33 mouse cellular contexts compared by ENCODE assay signal in genomic region chr1:191921701-191922100, GRCm38 (mm10). TPM values are rescaled to one million over a fixed set of nuclear protein-coding genes. Genes with fewer than 3 reads are reported as not detected.
"Had no signal": no experiment of that assay in that cellular context is flagged by ENCODE, and none has a peak within 500 bp of the region (broad histone marks: within the 10 kb centered on the region; RNA-seq: fewer than 3 reads in every experiment).

No protein-coding gene starts in this region.

- H3K4me1 ChIP-seq: forebrain, embryonic 12.5 days; forebrain, embryonic 13.5 days; forebrain, embryonic 15.5 days had no signal

- H3K27ac ChIP-seq: embryonic facial prominence, embryonic 10.5 days; embryonic facial prominence, embryonic 12.5 days; embryonic facial prominence, embryonic 13.5 days; embryonic facial prominence, embryonic 15.5 days; forebrain, embryonic 10.5 days; forebrain, embryonic 12.5 days; forebrain, embryonic 13.5 days; forebrain, embryonic 15.5 days; gastrocnemius, adult 2 months; heart, adult 2 months had no signal

- DNase-seq: cerebellum, adult 2 months; cerebellum, adult 8-10 months; cerebellum, adult 9-10 months; cerebellum, adult 9-11 months; cerebellum, postnatal 10 days; cerebellum, postnatal 14 days; cerebellum, postnatal 25 days; cerebellum, postnatal 36 days; embryo, embryonic 11 days; forebrain, postnatal 0 days; gastrocnemius, postnatal 10 days; gastrocnemius, postnatal 14 days; gastrocnemius, postnatal 25 days; gastrocnemius, postnatal 36 days; heart, adult 18-20 months; heart, adult 2 months had no signal

- H3K9me3 ChIP-seq: embryonic facial prominence, embryonic 12.5 days; embryonic facial prominence, embryonic 15.5 days; forebrain, embryonic 12.5 days; forebrain, embryonic 15.5 days had no signal

- H3K4me3 ChIP-seq: embryonic facial prominence, embryonic 10.5 days; embryonic facial prominence, embryonic 12.5 days; embryonic facial prominence, embryonic 13.5 days; embryonic facial prominence, embryonic 15.5 days; erythroblast, embryonic 14.5 days; forebrain, embryonic 10.5 days; forebrain, embryonic 12.5 days; forebrain, embryonic 13.5 days; forebrain, embryonic 15.5 days; gastrocnemius, adult 2 months; heart, adult 2 months had no signal

- H3K36me3 ChIP-seq: embryonic facial prominence, embryonic 10.5 days; embryonic facial prominence, embryonic 12.5 days; embryonic facial prominence, embryonic 13.5 days; embryonic facial prominence, embryonic 15.5 days; forebrain, embryonic 10.5 days; forebrain, embryonic 12.5 days; forebrain, embryonic 15.5 days had no signal

- H3K9ac ChIP-seq: embryonic facial prominence, embryonic 12.5 days; embryonic facial prominence, embryonic 13.5 days; embryonic facial prominence, embryonic 15.5 days; forebrain, embryonic 12.5 days; forebrain, embryonic 13.5 days; forebrain, embryonic 15.5 days; forebrain, postnatal 0 days had no signal

- ATAC-seq: forebrain, embryonic 13.5 days; forebrain, embryonic 14.5 days; forebrain, embryonic 15.5 days; forebrain, embryonic 16.5 days; forebrain, postnatal 0 days had no signal

- H3K4me2 ChIP-seq: embryonic facial prominence, embryonic 12.5 days; embryonic facial prominence, embryonic 13.5 days; embryonic facial prominence, embryonic 15.5 days; forebrain, embryonic 12.5 days; forebrain, embryonic 13.5 days; forebrain, embryonic 15.5 days had no signal

- H3K27me3 ChIP-seq: embryonic facial prominence, embryonic 12.5 days; embryonic facial prominence, embryonic 13.5 days; embryonic facial prominence, embryonic 15.5 days; forebrain, embryonic 12.5 days; forebrain, embryonic 13.5 days; forebrain, embryonic 15.5 days had no signal

RNA-seq across cellular contexts. Expression of gene Rd3, which starts 55.5 kb away (rescaled TPM):
- total RNA-seq: common myeloid progenitor, adult 5-6 weeks; gastrocnemius, adult 18-20 months; gastrocnemius, adult 8-10 months; gastrocnemius, postnatal 4 days; granulocyte monocyte progenitor cell, adult 5-6 weeks had no signal
- polyA plus RNA-seq: erythroblast, embryonic 14.5 days had no signal
